Mouse (Mus musculus): Measurements from ENCODE around the gene Slit3.

GRCm38 (mm10) chr11:35523773-35524172, 402.7 kb downstream of the Slit3 start:
- TF ChIP-seq POLR2A (IDR thresholded peaks at IDR 0.05; ENCODE audit: control insufficient read depth, extremely low read depth, insufficient read depth, low read length, poor library complexity) (no peak), CTCF (IDR thresholded peaks at IDR 0.05; ENCODE audit: borderline replicate concordance, control insufficient read depth, extremely low read depth, insufficient read depth, low read length, poor library complexity) (no peak)

Measured in thymus, adult 2 months (tissue).